Mouse (Mus musculus): ENCODE data around the gene Gm47995. TPM values are rescaled to one million over a fixed set of nuclear protein-coding genes. Genes with fewer than 3 reads are reported as not detected.

The Gm47995 gene
- polyA plus RNA-seq, 1 experiment: 0.05 TPM

- no peaks in the 10 kb centered on the region for H3K79me3 ChIP-seq (ENCODE audit: low read depth)
- no peak overlapping the region for H3K4me3 ChIP-seq (ENCODE audit: insufficient read depth, poor library complexity, severe bottlenecking)
- TF ChIP-seq FOSL1 (IDR thresholded peaks at IDR 0.05; ENCODE audit: insufficient read depth, low read length, poor library complexity, severe bottlenecking) (no peak), MAX (IDR thresholded peaks at IDR 0.05) (no peak), CEBPB (IDR thresholded peaks at IDR 0.05; ENCODE audit: low read depth) (no peak), CTCF (IDR thresholded peaks at IDR 0.05; ENCODE audit: control insufficient read depth, insufficient read depth, insufficient read length) (no peak), MYOD1 (IDR thresholded peaks at IDR 0.05; ENCODE audit: control insufficient read depth, insufficient read length, low read depth) (no peak), USF1 (IDR thresholded peaks at IDR 0.05; ENCODE audit: low read depth) (no peak), MYOG (IDR thresholded peaks at IDR 0.05; ENCODE audit: control insufficient read depth, extremely low read depth, insufficient read length) (no peak)
Measured at GRCm38 (mm10) chr1:151245846-151246245, 47.6 kb downstream of the Gm47995 start.

More at GRCm38 (mm10) chr1:151245846-151246245, 47.6 kb downstream of the Gm47995 start:
- H3K36me3 ChIP-seq (ENCODE audit: control insufficient read depth, insufficient read depth): peaks cover 16% of the 10 kb centered on the region
- peaks cover 15% of the 10 kb centered on the region for H3K79me2 ChIP-seq (ENCODE audit: control insufficient read depth, insufficient read depth)
- H3K27me3 ChIP-seq (ENCODE audit: control insufficient read depth, insufficient read depth, insufficient read length): no peaks in the 10 kb centered on the region
- no peak overlapping the region for H3ac ChIP-seq (ENCODE audit: control insufficient read depth, insufficient read length, low read depth)

Other genes starting within 250 kb of the Gm47995 start
- gene Hmcn1, start 205.0 kb upstream of the Gm47995 start, polyA plus RNA-seq (2012; fragmentation: generic; extraction: Trizol): 0.13 TPM
- 0.07 TPM for gene Gm47985, start 15.9 kb upstream of the Gm47995 start, polyA plus RNA-seq (2012; fragmentation: generic; extraction: Trizol)
- gene Gm8947, start 6.1 kb upstream of the Gm47995 start, polyA plus RNA-seq (2012; fragmentation: generic; extraction: Trizol): 0.05 TPM
- not detected for gene 3110040M04Rik, start 5.7 kb downstream of the Gm47995 start, polyA plus RNA-seq (2012; fragmentation: generic; extraction: Trizol)
- not detected for gene Gm47996, start 11.7 kb downstream of the Gm47995 start, polyA plus RNA-seq (2012; fragmentation: generic; extraction: Trizol)
- gene Ivns1abp, start 146.0 kb downstream of the Gm47995 start, polyA plus RNA-seq (2012; fragmentation: generic; extraction: Trizol): 38.6 TPM
- gene Swt1, start 230.0 kb downstream of the Gm47995 start, polyA plus RNA-seq (2012; fragmentation: generic; extraction: Trizol): 1.7 TPM
- 9.7 TPM for gene Trmt1l, start 230.1 kb downstream of the Gm47995 start, polyA plus RNA-seq (2012; fragmentation: generic; extraction: Trizol)

Data from C2C12 (cell line).